Mouse (Mus musculus) CH12.LX (cell line): Measurements from ENCODE around the gene Gna11. TPM values are rescaled to one million over a fixed set of nuclear protein-coding genes. Genes with fewer than 3 reads are reported as not detected.

ENCODE experiments used
- DNase-seq: peaks from one replicate; pipeline ENCODE4 v3.0.0-alpha.2; 2013; ENCODE audit errors: extremely low read depth
- H3K27ac ChIP-seq: 2 replicates; pipeline ENCODE4 v1.5.1; 2012; ENCODE audit warnings: low read depth, mild to moderate bottlenecking, control low read depth, moderate library complexity; ENCODE audit not compliant: insufficient read depth
- H3K27me3 ChIP-seq: replicated peaks from 2 replicates; pipeline ENCODE3; 2012; ENCODE audit warnings: inconsistent platforms
- H3K36me3 ChIP-seq, 2 experiments: replicated peaks in 1 of 2; 2 replicates each; pipeline versions ENCODE3 to v1.6.1; 2012; ENCODE audit warnings: inconsistent platforms in 1 of 2, low read length in 1 of 2, mild to moderate bottlenecking in 1 of 2, mixed read lengths in 1 of 2, moderate library complexity in 1 of 2; ENCODE audit not compliant: control insufficient read depth in 1 of 2, insufficient read depth in 1 of 2
- H3K4me1 ChIP-seq, 2 experiments: 2 replicates each; pipeline ENCODE4 v1.6.1; 2012; ENCODE audit warnings: inconsistent platforms in 1 of 2, moderate library complexity in 1 of 2; ENCODE audit not compliant: insufficient read depth in 2 of 2, control insufficient read depth in 1 of 2
- H3K4me2 ChIP-seq: 2 replicates; pipeline ENCODE4 v1.6.1; 2012; ENCODE audit warnings: low read depth, mild to moderate bottlenecking, control low read depth; ENCODE audit not compliant: poor library complexity, insufficient read depth, severe bottlenecking
- H3K4me3 ChIP-seq, 3 experiments: fragments of 150-350 bp in 1 of 3; sonication (generic) in 1 of 3; replicated peaks in 1 of 3; 2 replicates each; pipeline versions ENCODE3 to v1.5.1; 2011 to 2012; ENCODE audit warnings: low read depth in 2 of 3, low read length in 2 of 3, mild to moderate bottlenecking in 2 of 3, moderate library complexity in 2 of 3, control low read depth in 1 of 3, improper control_type of control experiment in 1 of 3, inconsistent platforms in 1 of 3, mixed read lengths in 1 of 3; ENCODE audit not compliant: poor library complexity in 1 of 3
- H3K79me2 ChIP-seq: replicated peaks from 2 replicates; pipeline ENCODE4 v1.6.1; 2012; ENCODE audit warnings: mild to moderate bottlenecking, moderate library complexity; ENCODE audit not compliant: control insufficient read depth, poor library complexity, insufficient read depth, severe bottlenecking; ENCODE audit errors: extremely low read depth
- H3K9ac ChIP-seq: 2 replicates; pipeline ENCODE4 v1.6.1; 2012; ENCODE audit warnings: low read depth, mild to moderate bottlenecking, control low read depth, moderate library complexity; ENCODE audit not compliant: insufficient read depth
- H3K9me3 ChIP-seq: replicated peaks from 2 replicates; pipeline ENCODE3; 2012; ENCODE audit warnings: low read length, inconsistent platforms, mixed read lengths
- CHD2 ChIP-seq: IDR thresholded peaks from 2 replicates; pipeline ENCODE4 v1.6.1; 2011; ENCODE audit warnings: low read length, improper control_type of control experiment
- CTCF ChIP-seq, 2 experiments: IDR thresholded peaks in 1 of 2; conservative IDR thresholded peaks in 1 of 2; 2 replicates each; pipeline ENCODE4 v1.5.1; 2011 to 2012; ENCODE audit warnings: low read depth in 2 of 2, low read length in 2 of 2, improper control_type of control experiment in 1 of 2, inconsistent platforms in 1 of 2, mild to moderate bottlenecking in 1 of 2, moderate library complexity in 1 of 2
- ELF1 ChIP-seq: IDR thresholded peaks from 2 replicates; pipeline ENCODE4 v1.6.1; 2014; ENCODE audit warnings: low read depth, mild to moderate bottlenecking, inconsistent platforms, low read length, improper control_type of control experiment
- EP300 ChIP-seq: IDR thresholded peaks from 2 replicates; pipeline ENCODE4 v1.6.1; 2011; ENCODE audit warnings: low read length, improper control_type of control experiment
- HCFC1 ChIP-seq: IDR thresholded peaks from 2 replicates; pipeline ENCODE4 v1.6.1; 2012; ENCODE audit warnings: low read depth, mild to moderate bottlenecking, inconsistent platforms, low read length, improper control_type of control experiment
- IRF4 ChIP-seq: IDR thresholded peaks from 2 replicates; pipeline ENCODE4 v1.6.1; 2014; ENCODE audit warnings: low read depth, mild to moderate bottlenecking, inconsistent platforms, low read length, improper control_type of control experiment
- MAFK ChIP-seq: IDR thresholded peaks from 2 replicates; pipeline ENCODE4 v1.6.1; 2011; ENCODE audit warnings: low read length, improper control_type of control experiment; ENCODE audit not compliant: insufficient replicate concordance
- MAX ChIP-seq: IDR thresholded peaks from 2 replicates; pipeline ENCODE4 v1.6.1; 2011; ENCODE audit warnings: low read length, improper control_type of control experiment
- MEF2A ChIP-seq: IDR thresholded peaks from 2 replicates; pipeline ENCODE4 v1.6.1; 2014; ENCODE audit warnings: low read depth, mild to moderate bottlenecking, inconsistent platforms, low read length, improper control_type of control experiment, borderline replicate concordance
- MXI1 ChIP-seq: IDR thresholded peaks from 2 replicates; pipeline ENCODE4 v1.6.1; 2011; ENCODE audit warnings: mild to moderate bottlenecking, low read depth, low read length, improper control_type of control experiment
- NELFE ChIP-seq: IDR thresholded peaks from 2 replicates; pipeline ENCODE4 v1.6.1; 2011; ENCODE audit warnings: low read depth, low read length, improper control_type of control experiment
- SIN3A ChIP-seq: IDR thresholded peaks from 2 replicates; pipeline ENCODE4 v1.6.1; 2012; ENCODE audit warnings: low read length, improper control_type of control experiment, inconsistent platforms
- SMC3 ChIP-seq: IDR thresholded peaks from 2 replicates; pipeline ENCODE4 v1.6.1; 2011; ENCODE audit warnings: low read depth, low read length, improper control_type of control experiment
- TBP ChIP-seq: conservative IDR thresholded peaks from 2 replicates; pipeline ENCODE4 v1.6.1; 2011; ENCODE audit warnings: low read depth, low read length, improper control_type of control experiment
- TCF12 ChIP-seq: IDR thresholded peaks from 2 replicates; pipeline ENCODE4 v1.6.1; 2014; ENCODE audit warnings: low read depth, mild to moderate bottlenecking, inconsistent platforms, low read length, improper control_type of control experiment
- UBTF ChIP-seq: IDR thresholded peaks from 2 replicates; pipeline ENCODE4 v1.6.1; 2012; ENCODE audit warnings: low read depth, mild to moderate bottlenecking, inconsistent platforms, low read length, improper control_type of control experiment, moderate library complexity
- USF1 ChIP-seq: IDR thresholded peaks from 2 replicates; pipeline ENCODE4 v1.6.1; 2014; ENCODE audit warnings: low read depth, mild to moderate bottlenecking, inconsistent platforms, low read length, improper control_type of control experiment
- USF2 ChIP-seq: conservative IDR thresholded peaks from 2 replicates; pipeline ENCODE4 v1.6.1; 2011; ENCODE audit warnings: low read depth, low read length, improper control_type of control experiment
- ZC3H11A ChIP-seq: IDR thresholded peaks from 2 replicates; pipeline ENCODE4 v1.6.1; 2012; ENCODE audit warnings: low read depth, mild to moderate bottlenecking, inconsistent platforms, low read length, improper control_type of control experiment
- dilution Hi-C: fragments of 300-500 bp; cut with MboI; formaldehyde crosslinking; loops from 2 replicates; pipeline ENCODE4 v1.14.3; 2020; ENCODE audit warnings: low sequenced_read_pairs; ENCODE audit not compliant: extremely low pct_unique_long_range_greater_than_20kb, extremely low pct_ligation_motif_present
- in situ Hi-C: fragments of 300-500 bp; cut with MboI; formaldehyde crosslinking; loops from 3 replicates; pipeline ENCODE4 v1.14.3; 2019; ENCODE audit warnings: low sequenced_read_pairs, low pct_ligation_motif_present, low pct_unique_long_range_greater_than_20kb, mixed read lengths
- polyA plus RNA-seq: library from polyadenylated mRNA; unstranded; fragments of >175 nt; gene quantifications from 2 replicates; pipeline ENCODE4 v1.2.1, GENCODE M21; 2012; ENCODE audit warnings: low read depth; ENCODE audit not compliant: insufficient read length
- total RNA-seq, 2 experiments: library from RNA; depleted of rRNA; stranded (reverse); fragments of 300-350 nt in 1 of 2; fragments of >200 nt in 1 of 2; gene quantifications; 2 replicates each; pipeline ENCODE4 v1.2.3; 2012 to 2014

Gene Gna11
- total and polyA plus RNA-seq, 3 experiments, result 4.3 to 8.7 (median 7.2) TPM

- TF ChIP-seq TCF12 (no peak), CTCF (conservative IDR thresholded peaks at IDR 0.05 in 1 of 2, IDR thresholded peaks at IDR 0.05 in 1 of 2; ENCODE audit: low read depth in 2 of 2, low read length in 2 of 2) (no peak), MXI1 (no peak), USF1 (no peak), SIN3A (no peak), ZC3H11A (no peak), MAX (no peak), CHD2 (no peak), HCFC1 (no peak), SMC3 (no peak), MEF2A (no peak), USF2 (no peak)
- Histone ChIP-seq H3K4me2 (no peak overlapping the region), H3K4me3 (no peak overlapping the region), H3K9me3 (no peaks in the 10 kb centered on the region), H3K4me1 (peaks cover 0 to 6% of the 10 kb centered on the region in 2 experiments; a peak in 3 of 4 replicates), H3K79me2 (no peaks in the 10 kb centered on the region), H3K9ac (no peak overlapping the region), H3K27me3 (peaks cover 93% of the 10 kb centered on the region), H3K36me3 (no peaks in the 10 kb centered on the region), H3K27ac (no peak overlapping the region)
- DNase-seq, result no peak
- dilution Hi-C loops (no loop called here), in situ Hi-C loops (no loop called here)
Observed at GRCm38 (mm10) chr10:81593935-81594334, 48.9 kb upstream of the Gna11 start.

- H3K4me2 ChIP-seq, result no peak overlapping the region
- peaks cover 95% of the 10 kb centered on the region for H3K27me3 ChIP-seq
- no peak for TF ChIP-seq MAFK
- TF ChIP-seq ELF1, result no peak
- TF ChIP-seq TBP, result no peak
- no peaks in the 10 kb centered on the region for H3K36me3 ChIP-seq
- H3K9ac ChIP-seq, result no peak overlapping the region
- H3K9me3 ChIP-seq, result no peaks in the 10 kb centered on the region
- no peak for DNase-seq
- in situ Hi-C loops (no loop called here), dilution Hi-C loops (no loop called here)
- H3K79me2 ChIP-seq, result no peaks in the 10 kb centered on the region
- H3K27ac ChIP-seq, result no peak overlapping the region
- H3K4me1 ChIP-seq, result peaks cover 0 to 6% of the 10 kb centered on the region in 2 experiments; a peak in 3 of 4 replicates
- H3K4me3 ChIP-seq, result no peak overlapping the region
Observed at GRCm38 (mm10) chr10:81593223-81593622, 48.2 kb upstream of the Gna11 start.

GRCm38 (mm10) chr10:81592631-81593030 is 47.6 kb upstream of the Gna11 start:
- Histone ChIP-seq H3K27me3 (peaks cover 95% of the 10 kb centered on the region), H3K9ac (no peak overlapping the region), H3K27ac (no peak overlapping the region), H3K36me3 (no peaks in the 10 kb centered on the region), H3K4me1 (peaks cover 0 to 4% of the 10 kb centered on the region in 2 experiments; a peak in 2 of 4 replicates), H3K9me3 (no peaks in the 10 kb centered on the region), H3K4me2 (no peak overlapping the region), H3K4me3 (no peak overlapping the region), H3K79me2 (no peaks in the 10 kb centered on the region)
- TF ChIP-seq EP300 (no peak), UBTF (no peak), NELFE (no peak), MAFK (no peak), IRF4 (no peak)
- in situ Hi-C loops, result no loop called here
- dilution Hi-C loops, result no loop called here
- DNase-seq, result no peak
